ENCODE assay signal across 17 mouse cellular contexts in the genomic region with DNA sequence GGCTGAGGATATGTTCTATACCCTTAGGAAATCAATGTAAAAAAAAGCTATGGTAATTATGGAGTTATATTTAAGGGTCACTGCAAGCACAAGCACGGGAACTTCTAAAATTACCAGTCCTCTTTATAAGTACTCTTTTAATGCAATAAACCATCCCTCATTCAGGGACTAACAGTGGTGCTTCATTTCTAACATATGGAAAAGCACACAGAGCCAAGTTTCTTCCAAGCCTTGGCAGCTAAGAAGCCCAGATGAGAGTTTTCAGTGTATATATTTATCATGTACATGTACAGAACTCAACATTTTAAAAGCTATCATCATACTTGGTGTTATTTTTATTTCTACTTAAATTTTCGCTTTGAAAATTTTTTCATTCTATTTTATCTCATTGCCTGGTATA. TPM values are rescaled to one million over a fixed set of nuclear protein-coding genes. Genes with fewer than 3 reads are reported as not detected.
A peak's percentile ranks its signal among the peaks of the same experiment; 100 is the strongest.
DNase-seq lines count a peak whose midpoint lies in the region; ATAC-seq lines count a peak whose summit lies in the region.
"Had no signal": no experiment of that assay in that cellular context is flagged by ENCODE, and none has a peak within 500 bp of the region (broad histone marks: within the 10 kb centered on the region; RNA-seq: fewer than 3 reads in every experiment).

No protein-coding gene starts in this region.

- WGBS in forebrain, embryonic 16.5 days: 82% methylated on average over 2 of the region's 2 CpGs
- WGBS in forebrain, embryonic 14.5 days: 94% methylated on average over 2 of the region's 2 CpGs

- H3K9ac ChIP-seq in forebrain, embryonic 16.5 days (replicated peaks; ENCODE audit: low read depth, low read length): no peak overlapping the region
- H3K9ac ChIP-seq in forebrain, embryonic 14.5 days (ENCODE audit: low read length): no peak overlapping the region
- H3K9ac ChIP-seq: embryonic facial prominence, embryonic 13.5 days; forebrain, embryonic 15.5 days had no signal

- no peaks in the 10 kb centered on the region for H3K9me3 ChIP-seq in forebrain, embryonic 16.5 days (ENCODE audit: control insufficient read depth, low read length)
- H3K9me3 ChIP-seq in forebrain, embryonic 14.5 days (replicated peaks; ENCODE audit: control insufficient read depth, low read length): no peaks in the 10 kb centered on the region
- H3K9me3 ChIP-seq: embryonic facial prominence, embryonic 13.5 days; forebrain, embryonic 15.5 days had no signal

- 0 out of 2 replicates have a peak, but pooled peaks have one; percentile 43 for ATAC-seq in forebrain, embryonic 16.5 days
- no peak for ATAC-seq in forebrain, embryonic 14.5 days
- peak; percentile 90 for ATAC-seq in frontal cortex, adult (ENCODE audit: low TSS enrichment)
- ATAC-seq: forebrain, embryonic 15.5 days had no signal

- H3K27me3 ChIP-seq in forebrain, embryonic 16.5 days (replicated peaks; ENCODE audit: control insufficient read depth, insufficient read depth, low read length): no peaks in the 10 kb centered on the region
- no peaks in the 10 kb centered on the region for H3K27me3 ChIP-seq in forebrain, embryonic 14.5 days (replicated peaks; ENCODE audit: control insufficient read depth, insufficient read depth, low read length)
- H3K27me3 ChIP-seq: embryonic facial prominence, embryonic 13.5 days; forebrain, embryonic 15.5 days had no signal

- no peak overlapping the region for H3K4me3 ChIP-seq in forebrain, embryonic 16.5 days (replicated peaks; ENCODE audit: low read length)
- no peak overlapping the region for H3K4me3 ChIP-seq in forebrain, embryonic 14.5 days (ENCODE audit: low read depth, low read length)
- H3K4me3 ChIP-seq: embryonic facial prominence, embryonic 13.5 days; forebrain, embryonic 15.5 days had no signal

- no peak overlapping the region for H3K4me2 ChIP-seq in forebrain, embryonic 16.5 days (ENCODE audit: low read length)
- no peak overlapping the region for H3K4me2 ChIP-seq in forebrain, embryonic 14.5 days (ENCODE audit: low read length)
- H3K4me2 ChIP-seq: embryonic facial prominence, embryonic 13.5 days; forebrain, embryonic 15.5 days had no signal

- DNase-seq in forebrain, embryonic 14.5 days (ENCODE audit: low spot score): no peak
- DNase-seq in frontal cortex, postnatal 14 days (ENCODE audit: low spot score in 2 of 2): no peak
- peak; percentile 46 for DNase-seq in brain, adult 2 months (ENCODE audit: low read depth, low spot score)
- DNase-seq in telencephalon, adult 2 months (ENCODE audit: low read depth, low spot score): peak; percentile 41
- no peak for DNase-seq in cerebellum, adult 9-10 months
- DNase-seq: adrenal gland, adult 2 months; adrenal gland, postnatal 10 days; adrenal gland, postnatal 25 days; cerebellum, adult 11-12 months; cerebellum, adult 2 months; cerebellum, adult 9-11 months; cerebellum, postnatal 14 days; cerebellum, postnatal 36 days had no signal

- no peaks in the 10 kb centered on the region for H3K36me3 ChIP-seq in forebrain, embryonic 16.5 days (ENCODE audit: control insufficient read depth, insufficient read depth)
- H3K36me3 ChIP-seq in forebrain, embryonic 14.5 days (ENCODE audit: control insufficient read depth, insufficient read depth, low read length): peaks cover 3% of the 10 kb centered on the region; the same call in 1 of the 2 replicates
- H3K36me3 ChIP-seq: embryonic facial prominence, embryonic 13.5 days; forebrain, embryonic 15.5 days had no signal

- no peak overlapping the region for H3K27ac ChIP-seq in forebrain, embryonic 16.5 days (ENCODE audit: low read length)
- H3K27ac ChIP-seq in forebrain, embryonic 14.5 days (ENCODE audit: low read depth, low read length): no peak overlapping the region
- H3K27ac ChIP-seq: embryonic facial prominence, embryonic 13.5 days; forebrain, embryonic 15.5 days had no signal

- H3K4me1 ChIP-seq in forebrain, embryonic 16.5 days (replicated peaks; ENCODE audit: control insufficient read depth, insufficient read depth, low read length): 0 out of 2 replicates have a peak, but pooled peaks cover 2% of the 10 kb centered on the region
- peaks cover 7% of the 10 kb centered on the region; the same call in 1 of the 2 replicates for H3K4me1 ChIP-seq in forebrain, embryonic 14.5 days (ENCODE audit: control insufficient read depth, insufficient read depth, low read length)

RNA-seq across cellular contexts. Expression of a gene that starts 26.4 kb away (rescaled TPM):
- polyA plus RNA-seq in forebrain, embryonic 16.5 days (2015; fragmentation: Nextera tagmentation; extraction: Ambion mirVana): 30.5 and 33.3 TPM in 2 replicates
- 25.0 and 26.9 TPM in 2 replicates for polyA plus RNA-seq in forebrain, embryonic 14.5 days (2014; fragmentation: Nextera tagmentation; extraction: Ambion mirVana)

RNA-seq across cellular contexts. Expression of a gene that starts 54.8 kb away (rescaled TPM):
- polyA plus RNA-seq in forebrain, embryonic 16.5 days (2015; fragmentation: Nextera tagmentation; extraction: Ambion mirVana): 28.6 and 29.3 TPM in 2 replicates
- 30.7 and 33.8 TPM in 2 replicates for polyA plus RNA-seq in forebrain, embryonic 14.5 days (2014; fragmentation: Nextera tagmentation; extraction: Ambion mirVana)

Comparison
In these comparisons a context has a peak if more than half of its experiments do, and no peak if none do; other contexts are left out.
1. DNase-seq: peak in brain, adult 2 months (single experiment) and telencephalon, adult 2 months (single experiment); none in forebrain, embryonic 14.5 days (single experiment), frontal cortex, postnatal 14 days (0 of 2) and cerebellum, adult 9-10 months (single experiment).